Mouse (Mus musculus) limb, embryonic 13.5 days (tissue): Measurements from ENCODE around the gene Anks3. TPM values are rescaled to one million over a fixed set of nuclear protein-coding genes. Genes with fewer than 3 reads are reported as not detected.

Source experiments
- ATAC-seq: fragments of 200-750 bp; cut with Nextera tagmentation; 2 replicates; pipeline ENCODE4 v1.8.0; 2017; ENCODE audit warnings: low read depth, moderate number of reproducible peaks, moderate TSS enrichment; ENCODE audit not compliant: low FRiP score
- H3K27ac ChIP-seq: fragments of 300-500 bp; sonication (generic); 2 replicates; pipeline ENCODE4 v1.5.1; 2015; ENCODE audit warnings: inconsistent platforms, mild to moderate bottlenecking, moderate library complexity
- H3K27me3 ChIP-seq: fragments of 300-500 bp; sonication (generic); 2 replicates; pipeline ENCODE4 v1.6.1; 2015; ENCODE audit warnings: mild to moderate bottlenecking, inconsistent platforms
- H3K36me3 ChIP-seq: fragments of 300-500 bp; sonication (generic); 2 replicates; pipeline ENCODE4 v1.6.1; 2015; ENCODE audit warnings: inconsistent platforms, mild to moderate bottlenecking, moderate library complexity
- H3K4me1 ChIP-seq: fragments of 300-500 bp; sonication (generic); 2 replicates; pipeline ENCODE4 v1.6.1; 2015; ENCODE audit warnings: inconsistent platforms
- H3K4me2 ChIP-seq: fragments of 300-500 bp; sonication (generic); replicated peaks from 2 replicates; pipeline ENCODE4 v1.6.1; 2015; ENCODE audit warnings: inconsistent platforms, mild to moderate bottlenecking, moderate library complexity
- H3K4me3 ChIP-seq: fragments of 300-500 bp; sonication (generic); 2 replicates; pipeline ENCODE4 v1.5.1; 2015; ENCODE audit warnings: moderate library complexity, mild to moderate bottlenecking, inconsistent platforms
- H3K9ac ChIP-seq: fragments of 300-500 bp; sonication (generic); 2 replicates; pipeline ENCODE4 v1.6.1; 2015; ENCODE audit warnings: mild to moderate bottlenecking, inconsistent platforms
- H3K9me3 ChIP-seq: fragments of 300-500 bp; sonication (generic); 2 replicates; pipeline ENCODE4 v1.6.1; 2016; ENCODE audit warnings: inconsistent platforms
- WGBS: fragments of 180-500 bp; shearing (Covaris S2); methylation state at CpG from one replicate; pipeline ENCODE4 v1.1.7; 2015; 5-methylcytosine and 5-hydroxymethylcytosine counted together
- polyA plus RNA-seq: library from polyadenylated mRNA; unstranded; fragments of >200 nt; fragmentation: Nextera tagmentation; extraction: Ambion mirVana; gene quantifications from 2 replicates; pipeline ENCODE4 v1.2.1, GENCODE M21; 2015

Anks3 gene
- polyA plus RNA-seq, 1 experiment from 2014 or later, result 76.2 TPM

- Histone ChIP-seq H3K4me3 (peak overlapping the region; percentile 94), H3K36me3 (peaks cover 18% of the 10 kb centered on the region), H3K9ac (peak overlapping the region; percentile 89), H3K4me1 (peaks cover 21% of the 10 kb centered on the region), H3K9me3 (no peaks in the 10 kb centered on the region), H3K4me2 (peak overlapping the region; percentile 79), H3K27me3 (no peaks in the 10 kb centered on the region), H3K27ac (no peak overlapping the region)
- 36% methylated on average over 9 of the region's 9 CpGs for WGBS
- no peak for ATAC-seq
Measured at GRCm38 (mm10) chr16:4963346-4963745, 659 bp downstream of the Anks3 start.

- WGBS, result 84% methylated on average over 8 of the region's 8 CpGs
- Histone ChIP-seq H3K4me3 (no peak overlapping the region), H3K4me2 (no peak overlapping the region), H3K4me1 (peaks cover 19% of the 10 kb centered on the region), H3K9ac (no peak overlapping the region), H3K9me3 (no peaks in the 10 kb centered on the region), H3K27ac (no peak overlapping the region), H3K36me3 (peaks cover 47% of the 10 kb centered on the region), H3K27me3 (no peaks in the 10 kb centered on the region)
- ATAC-seq, result no peak
Measured at GRCm38 (mm10) chr16:4960260-4960659, 3.7 kb downstream of the Anks3 start.

- peaks cover 5% of the 10 kb centered on the region for H3K4me1 ChIP-seq
- no peaks in the 10 kb centered on the region for H3K9me3 ChIP-seq
- H3K36me3 ChIP-seq, result peaks cover 75% of the 10 kb centered on the region
- H3K4me2 ChIP-seq, result no peak overlapping the region
- no peak overlapping the region for H3K9ac ChIP-seq
- no peaks in the 10 kb centered on the region for H3K27me3 ChIP-seq
- no peak overlapping the region for H3K4me3 ChIP-seq
- H3K27ac ChIP-seq, result no peak overlapping the region
- ATAC-seq, result no peak
- WGBS, result 88% methylated on average over 3 of the region's 3 CpGs
Measured at GRCm38 (mm10) chr16:4957446-4957845, 6.6 kb downstream of the Anks3 start.

- Histone ChIP-seq H3K27me3 (no peaks in the 10 kb centered on the region), H3K4me3 (no peak overlapping the region), H3K9ac (no peak overlapping the region), H3K9me3 (no peaks in the 10 kb centered on the region), H3K36me3 (peaks cover 83% of the 10 kb centered on the region), H3K4me2 (no peak overlapping the region), H3K27ac (no peak overlapping the region), H3K4me1 (no peaks in the 10 kb centered on the region)
- no peak for ATAC-seq
- 92% methylated on average over 3 of the region's 3 CpGs for WGBS
Measured at GRCm38 (mm10) chr16:4956609-4957008, 7.4 kb downstream of the Anks3 start.

GRCm38 (mm10) chr16:4947378-4947777, 16.6 kb downstream of the Anks3 start:
- H3K4me1 ChIP-seq, result no peaks in the 10 kb centered on the region
- H3K4me2 ChIP-seq, result no peak overlapping the region
- peaks cover 90% of the 10 kb centered on the region for H3K36me3 ChIP-seq
- no peak overlapping the region for H3K4me3 ChIP-seq
- 88% methylated on average over 4 of the region's 4 CpGs for WGBS
- no peaks in the 10 kb centered on the region for H3K27me3 ChIP-seq
- no peak overlapping the region for H3K9ac ChIP-seq
- ATAC-seq, result no peak
- no peak overlapping the region for H3K27ac ChIP-seq
- H3K9me3 ChIP-seq, result no peaks in the 10 kb centered on the region

GRCm38 (mm10) chr16:4946155-4946554, 17.9 kb downstream of the Anks3 start:
- no peak overlapping the region for H3K4me2 ChIP-seq
- no peaks in the 10 kb centered on the region for H3K27me3 ChIP-seq
- H3K4me1 ChIP-seq, result no peaks in the 10 kb centered on the region
- no peaks in the 10 kb centered on the region for H3K9me3 ChIP-seq
- WGBS, result 85% methylated on average over 3 of the region's 3 CpGs
- H3K4me3 ChIP-seq, result no peak overlapping the region
- no peak overlapping the region for H3K27ac ChIP-seq
- peaks cover 90% of the 10 kb centered on the region for H3K36me3 ChIP-seq
- no peak for ATAC-seq
- H3K9ac ChIP-seq, result no peak overlapping the region

- H3K36me3 ChIP-seq, result peaks cover 90% of the 10 kb centered on the region
Measured at GRCm38 (mm10) chr16:4945415-4945814, 18.6 kb downstream of the Anks3 start.

GRCm38 (mm10) chr16:4943431-4943830, 20.6 kb downstream of the Anks3 start:
- Histone ChIP-seq H3K36me3 (peaks cover 83% of the 10 kb centered on the region), H3K9me3 (no peaks in the 10 kb centered on the region), H3K4me3 (no peak overlapping the region), H3K4me2 (no peak overlapping the region), H3K27me3 (no peaks in the 10 kb centered on the region), H3K9ac (no peak overlapping the region), H3K27ac (no peak overlapping the region), H3K4me1 (peaks cover 14% of the 10 kb centered on the region)
- WGBS, result 94% methylated on average over 3 of the region's 3 CpGs
- no peak for ATAC-seq

More at GRCm38 (mm10) chr16:4945415-4945814, 18.6 kb downstream of the Anks3 start:
- Histone ChIP-seq H3K4me3 (no peak overlapping the region), H3K9me3 (no peaks in the 10 kb centered on the region), H3K4me1 (peaks cover 2% of the 10 kb centered on the region; the same call in 1 of the 2 replicates), H3K27me3 (no peaks in the 10 kb centered on the region), H3K9ac (no peak overlapping the region), H3K4me2 (no peak overlapping the region), H3K27ac (no peak overlapping the region)
- ATAC-seq, result no peak
- WGBS, result 67% methylated on average over 4 of the region's 4 CpGs

GRCm38 (mm10) chr16:4942868-4943267, 21.1 kb downstream of the Anks3 start:
- ATAC-seq, result no peak
- Histone ChIP-seq H3K4me2 (no peak overlapping the region), H3K4me3 (no peak overlapping the region), H3K27me3 (no peaks in the 10 kb centered on the region), H3K9ac (no peak overlapping the region), H3K4me1 (peaks cover 16% of the 10 kb centered on the region), H3K9me3 (no peaks in the 10 kb centered on the region), H3K36me3 (peaks cover 81% of the 10 kb centered on the region), H3K27ac (no peak overlapping the region)
- 90% methylated on average over 8 of the region's 8 CpGs for WGBS

- H3K4me1 ChIP-seq, result peaks cover 16% of the 10 kb centered on the region
- H3K4me3 ChIP-seq, result no peak overlapping the region
- ATAC-seq, result no peak
- no peak overlapping the region for H3K4me2 ChIP-seq
- H3K27ac ChIP-seq, result no peak overlapping the region
- H3K9ac ChIP-seq, result no peak overlapping the region
- no peaks in the 10 kb centered on the region for H3K9me3 ChIP-seq
- peaks cover 81% of the 10 kb centered on the region for H3K36me3 ChIP-seq
- H3K27me3 ChIP-seq, result no peaks in the 10 kb centered on the region
Measured at GRCm38 (mm10) chr16:4941016-4941415, 23.0 kb downstream of the Anks3 start.

GRCm38 (mm10) chr16:4940311-4940850, 23.6 kb downstream of the Anks3 start:
- 90% methylated on average over 10 of the region's 10 CpGs for WGBS

GRCm38 (mm10) chr16:4939412-4939811, 24.6 kb downstream of the Anks3 start:
- ATAC-seq, result peak; percentile 52
- H3K9ac ChIP-seq, result peak overlapping the region; percentile 94
- peak overlapping the region; percentile 86 for H3K27ac ChIP-seq
- peaks cover 16% of the 10 kb centered on the region for H3K4me1 ChIP-seq
- peak overlapping the region; percentile 95 for H3K4me3 ChIP-seq
- H3K9me3 ChIP-seq, result no peaks in the 10 kb centered on the region
- peak overlapping the region; percentile 80 for H3K4me2 ChIP-seq
- H3K36me3 ChIP-seq, result peaks cover 83% of the 10 kb centered on the region
- no peaks in the 10 kb centered on the region for H3K27me3 ChIP-seq
- under 1% methylated on average over 16 of the region's 16 CpGs for WGBS

More at GRCm38 (mm10) chr16:4940311-4940850, 23.6 kb downstream of the Anks3 start:
- Histone ChIP-seq H3K4me3 (peak overlapping the region; percentile 95), H3K36me3 (peaks cover 83% of the 10 kb centered on the region), H3K27me3 (no peaks in the 10 kb centered on the region), H3K27ac (no peak overlapping the region), H3K4me2 (peak overlapping the region; percentile 80), H3K9ac (peak overlapping the region; percentile 94), H3K4me1 (peaks cover 16% of the 10 kb centered on the region), H3K9me3 (no peaks in the 10 kb centered on the region)
- no peak for ATAC-seq

- ATAC-seq, result peak; percentile 97
- peak overlapping the region; percentile 80 for H3K4me2 ChIP-seq
- H3K4me1 ChIP-seq, result peaks cover 16% of the 10 kb centered on the region
- H3K27me3 ChIP-seq, result no peaks in the 10 kb centered on the region
- H3K4me3 ChIP-seq, result peak overlapping the region; percentile 95
- peak overlapping the region; percentile 86 for H3K27ac ChIP-seq
- H3K9me3 ChIP-seq, result no peaks in the 10 kb centered on the region
- WGBS, result under 1% methylated on average over 28 of the region's 28 CpGs
- H3K36me3 ChIP-seq, result peaks cover 84% of the 10 kb centered on the region
- H3K9ac ChIP-seq, result peak overlapping the region; percentile 94
Measured at GRCm38 (mm10) chr16:4938989-4939388, 25.0 kb downstream of the Anks3 start.
